Mouse (Mus musculus) gastrocnemius, postnatal 4 days (tissue): Measurements from ENCODE around the gene Psmc2. TPM values are rescaled to one million over a fixed set of nuclear protein-coding genes. Genes with fewer than 3 reads are reported as not detected.

ENCODE experiments used
- DNase-seq, 2 experiments: peaks; one replicate each; pipeline ENCODE4 v3.0.0; 2021 to 2022; ENCODE audit warnings: low spot score in 2 of 2, mixed read lengths in 2 of 2
- total RNA-seq, 2 experiments: library from RNA; stranded (reverse); gene quantifications; 2 replicates each; pipeline ENCODE4 v1.2.3; 2021

The Psmc2 gene
- total RNA-seq, 2 experiments from 2014 or later = 117 to 134 TPM

DNA sequence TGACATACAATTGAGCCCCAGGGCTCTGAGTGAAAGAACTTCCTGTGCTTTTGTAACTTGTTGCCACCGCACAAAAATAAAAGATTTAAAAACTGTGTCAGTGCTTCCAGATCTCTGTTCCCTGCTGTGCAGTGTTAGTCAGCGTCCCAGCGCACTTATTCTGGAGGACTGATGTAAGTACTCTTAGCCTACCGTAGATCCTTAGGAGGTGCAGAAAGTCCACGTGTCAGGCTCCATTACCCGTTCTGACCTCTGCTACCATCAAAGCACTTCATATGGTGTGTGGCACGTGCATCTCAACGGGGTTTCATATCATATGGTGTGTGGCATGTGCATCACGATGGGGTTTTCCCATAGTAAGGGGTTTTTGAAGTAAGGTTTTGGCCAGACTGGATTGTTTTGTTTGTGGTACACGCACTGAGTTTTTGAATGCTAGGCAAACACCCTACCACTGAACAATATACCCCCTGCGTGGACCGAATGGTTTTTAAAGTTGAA is 18.7 kb downstream of the Psmc2 start:
- no peak for DNase-seq

DNA sequence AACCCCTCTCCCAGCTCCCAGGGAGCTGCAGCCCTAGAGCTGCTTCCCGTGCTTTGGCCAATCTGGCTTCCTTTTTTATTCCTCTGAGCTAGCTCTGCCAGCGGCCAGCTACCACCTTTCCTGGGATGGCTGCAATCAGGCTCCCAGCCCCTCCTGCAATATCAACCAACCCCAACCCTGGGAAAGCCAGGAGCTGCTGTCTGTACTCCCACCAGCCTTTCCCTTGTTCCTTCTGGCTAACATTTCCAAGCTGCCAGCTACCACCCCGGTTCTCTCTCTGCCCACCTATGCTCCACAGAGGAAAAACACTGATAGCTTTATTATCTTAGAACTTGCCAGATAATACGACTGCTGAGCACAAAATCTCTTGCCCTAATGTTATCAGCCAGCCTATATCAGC is 19.8 kb downstream of the Psmc2 start:
- DNase-seq = no peak

DNA sequence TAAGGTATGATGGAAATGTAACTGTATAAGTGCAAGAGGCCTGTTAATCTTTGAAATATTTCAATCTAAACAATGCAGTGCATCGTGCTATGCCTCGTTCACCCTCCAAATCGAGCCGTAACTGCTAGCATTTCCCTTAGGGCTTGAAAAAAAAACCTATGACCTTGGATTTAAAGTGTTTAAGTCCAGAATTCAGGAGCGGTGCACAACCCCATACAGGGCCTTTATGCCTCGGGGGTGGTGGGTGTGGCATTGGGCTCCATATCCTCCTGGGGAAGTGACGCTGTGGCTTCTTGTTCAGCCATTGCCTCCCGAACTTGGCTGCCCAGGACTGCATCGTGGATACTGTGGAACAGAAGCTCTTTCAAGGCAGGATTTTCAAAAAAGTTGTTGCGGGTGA is 25.8 kb downstream of the Psmc2 start:
- no peak for DNase-seq

DNA sequence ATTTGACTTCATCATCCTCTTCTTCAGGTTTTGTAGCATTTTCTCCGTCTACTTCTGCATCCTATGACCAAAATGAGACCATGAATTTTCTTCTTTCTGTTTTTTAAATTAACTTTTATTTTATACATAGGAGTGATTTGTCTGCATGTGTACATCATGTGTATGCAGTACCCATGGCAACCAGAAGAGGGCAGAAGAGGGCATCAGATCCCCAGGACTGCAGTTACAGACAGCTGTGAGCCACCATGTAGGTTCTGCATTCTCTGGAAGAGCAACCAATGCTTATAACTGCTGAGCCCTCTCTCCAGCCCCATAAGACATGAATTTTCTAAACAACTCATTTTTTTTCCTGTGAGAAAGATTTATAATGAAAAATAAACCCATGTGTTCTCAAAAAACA is 28.9 kb downstream of the Psmc2 start:
- DNase-seq = peak in 1 of 2 experiments; percentile 25

DNA sequence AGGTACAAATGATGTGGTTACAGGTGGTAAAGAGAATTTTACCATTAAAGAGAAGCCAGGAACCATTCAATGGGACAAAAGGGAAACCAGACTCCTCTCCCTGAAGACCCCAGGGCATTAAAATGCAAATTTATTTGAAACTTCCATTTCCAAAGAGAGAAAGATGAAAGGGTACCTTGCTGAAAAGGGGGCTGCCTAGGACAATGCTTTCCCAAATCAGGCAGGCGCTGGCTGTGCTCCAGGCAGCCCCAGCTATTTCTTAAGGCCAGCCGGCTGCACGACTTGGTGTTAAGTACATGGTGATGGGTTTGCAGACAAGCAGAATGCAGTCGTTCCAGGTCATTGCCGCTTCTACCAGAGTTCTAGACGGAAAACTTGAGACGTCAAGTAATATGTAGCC is 41.3 kb downstream of the Psmc2 start:
- DNase-seq = no peak

DNA sequence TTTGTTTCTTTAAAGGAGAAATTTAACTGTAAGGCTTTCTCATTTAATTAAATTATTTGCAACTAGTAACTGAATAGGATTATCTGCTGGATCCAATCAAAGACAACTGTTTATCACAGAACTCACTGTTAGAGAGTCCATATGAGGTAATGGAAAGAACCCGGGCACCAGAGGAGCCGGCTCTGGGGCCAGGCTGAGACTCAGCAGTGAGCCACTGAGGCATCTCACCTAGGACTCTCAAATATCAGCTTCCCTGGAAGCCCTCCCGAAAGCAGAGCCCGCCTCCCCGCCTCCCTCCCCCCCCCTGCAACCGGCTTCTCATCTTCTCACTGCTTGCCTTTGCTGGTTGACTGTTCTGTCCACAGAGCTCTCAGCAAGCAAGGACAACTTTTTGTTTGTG is 42.6 kb downstream of the Psmc2 start:
- DNase-seq = no peak

DNA sequence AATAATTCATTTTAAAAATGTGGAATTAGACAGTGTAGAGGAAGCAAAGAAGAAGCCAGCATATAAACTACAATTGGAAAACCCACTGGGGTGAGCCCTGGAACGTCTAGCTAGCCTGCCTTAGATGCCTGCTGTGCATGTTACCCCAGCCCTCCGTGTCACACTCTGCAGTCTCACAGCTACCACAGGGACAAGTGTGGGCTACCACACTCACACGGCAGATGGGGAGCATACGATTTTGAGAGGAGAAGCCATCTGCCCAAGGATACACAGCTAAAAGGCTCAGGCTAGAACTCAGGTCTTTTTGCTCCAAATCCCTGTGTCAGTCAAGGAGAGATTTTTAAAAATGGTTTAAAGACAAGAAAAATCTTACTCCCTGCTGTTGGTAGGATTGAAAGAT is 43.8 kb downstream of the Psmc2 start:
- no peak for DNase-seq

DNA sequence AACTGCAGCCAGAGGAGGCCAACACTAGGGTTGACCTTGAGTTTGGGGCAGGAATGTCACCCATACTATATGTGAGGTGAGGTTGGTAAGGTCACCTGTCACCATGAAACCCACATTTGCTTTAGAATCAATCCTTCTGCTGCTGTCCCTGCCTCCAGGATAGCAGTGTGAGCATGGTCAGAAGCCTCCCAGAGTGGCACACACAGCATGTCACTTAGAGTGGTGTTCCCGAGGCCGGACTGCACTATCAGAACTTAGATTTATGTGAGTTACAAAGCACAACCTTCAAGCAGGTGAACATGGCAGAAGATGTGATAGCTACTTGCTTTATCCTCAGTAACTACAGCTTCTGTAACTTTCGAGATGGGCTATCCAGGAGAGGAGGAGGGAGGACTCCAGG is 46.7 kb downstream of the Psmc2 start:
- DNase-seq = no peak

DNA sequence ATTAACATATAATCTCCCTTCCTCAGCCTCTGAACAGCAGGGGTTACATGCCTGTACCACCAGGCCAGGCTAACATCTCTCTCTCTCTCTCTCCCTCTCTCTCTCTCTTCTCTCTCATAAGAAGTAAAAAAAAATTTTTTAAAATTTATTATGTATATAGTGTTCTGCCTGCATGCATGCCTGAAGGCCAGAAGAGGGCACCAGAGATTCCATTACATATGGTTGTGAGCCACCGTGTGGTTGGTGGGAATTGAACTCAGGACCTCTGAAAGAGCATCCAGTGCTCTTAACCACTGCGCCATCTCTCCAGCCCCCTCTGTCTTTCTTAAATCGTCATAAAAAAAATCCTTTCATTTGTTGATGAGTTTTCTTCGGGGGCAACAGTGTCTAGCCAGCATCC is 59.6 kb downstream of the Psmc2 start:
- DNase-seq = no peak

DNA sequence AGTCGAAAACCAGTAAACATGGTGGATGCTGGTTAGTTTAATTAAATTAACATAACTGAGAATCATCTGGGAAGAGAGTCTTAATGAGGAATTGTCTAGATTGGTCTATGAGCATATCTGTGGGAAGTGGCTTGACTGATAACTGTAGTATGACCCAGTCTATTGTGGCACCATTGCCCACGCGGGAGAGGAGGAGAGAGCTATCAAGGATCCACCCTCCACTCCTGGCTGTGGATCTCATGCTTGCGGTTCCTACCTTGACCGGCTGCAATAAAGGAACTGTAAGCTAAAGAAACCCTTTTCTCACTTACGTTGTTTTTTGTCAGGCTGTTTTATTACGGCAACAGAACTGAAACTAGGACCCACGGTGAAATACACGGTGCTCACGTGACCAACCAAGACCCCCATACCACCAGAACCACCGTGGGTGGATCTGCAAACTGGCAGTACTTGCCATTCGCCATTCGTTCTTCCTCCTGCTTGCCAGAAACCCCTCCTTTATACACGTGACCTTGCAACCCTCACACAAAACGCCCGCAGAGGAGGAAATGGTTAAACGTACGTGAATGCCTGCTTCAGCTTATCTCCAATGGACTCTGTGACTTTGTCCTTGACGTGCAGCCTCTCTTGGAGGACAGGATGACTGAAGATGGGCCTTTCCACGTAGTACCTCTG is 61.7 kb downstream of the Psmc2 start:
- DNase-seq = no peak

DNA sequence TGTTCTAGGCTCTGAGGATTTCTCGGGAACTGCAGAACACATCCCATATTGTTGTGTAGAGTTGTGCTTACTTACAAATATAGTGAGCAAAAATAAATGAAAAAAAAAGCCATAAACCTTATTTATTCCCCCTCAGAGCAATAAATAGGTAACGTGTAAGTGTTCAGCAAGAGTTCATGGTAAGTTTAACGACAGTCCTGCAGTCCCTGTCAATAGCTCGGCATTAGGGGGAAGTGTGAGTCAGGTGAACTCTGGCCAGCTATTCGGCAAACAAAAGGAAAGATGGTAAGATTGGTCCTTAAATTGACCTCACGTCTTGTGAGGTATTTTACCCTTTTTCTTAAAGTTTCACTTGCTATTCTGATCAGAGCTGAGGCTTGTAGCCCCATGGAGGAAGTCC is 62.4 kb downstream of the Psmc2 start:
- DNase-seq = no peak

DNA sequence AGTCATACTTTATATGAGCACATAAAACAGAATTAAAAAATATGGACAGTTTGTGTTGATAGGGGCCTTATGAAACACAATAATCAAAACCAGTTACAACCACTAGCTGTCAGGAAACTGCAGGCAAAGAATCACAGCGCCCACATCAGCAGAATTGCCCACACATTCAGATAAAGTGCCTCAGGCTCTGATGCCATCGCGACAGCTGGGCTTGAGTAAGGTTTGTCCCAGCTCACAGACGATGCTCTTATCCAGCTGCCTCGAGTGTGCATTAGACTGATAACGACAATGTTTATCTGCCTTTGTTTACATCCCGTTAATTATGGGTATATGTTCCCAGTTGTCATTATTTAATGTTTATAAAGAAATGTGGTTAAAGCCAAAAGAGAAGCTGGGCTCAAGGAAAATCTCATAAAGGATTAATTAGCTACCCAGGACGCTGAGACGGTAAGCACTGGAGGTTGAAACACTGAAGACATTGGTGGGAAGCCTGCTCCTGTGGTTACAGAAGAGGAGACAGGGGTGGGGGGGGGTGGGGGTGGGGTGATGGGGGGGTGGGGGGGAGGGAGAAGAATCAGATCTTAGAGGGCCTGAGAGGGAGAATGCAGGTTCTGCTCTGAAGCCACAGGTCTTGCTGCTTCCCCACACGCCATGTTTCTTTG is 66.7 kb downstream of the Psmc2 start:
- DNase-seq = no peak

Other genes with a start within 250 kb of the Psmc2 start
- 10 to 100 TPM; 59.6 to 70.9 TPM for gene Lrrc17, start 241.7 kb upstream of the Psmc2 start, total RNA-seq
- under 1 TPM; 0.29 to 0.34 TPM for gene Fbxl13, start 139.6 kb upstream of the Psmc2 start, total RNA-seq
- 10 to 100 TPM; 12.6 to 12.8 TPM for gene Armc10, start 139.5 kb upstream of the Psmc2 start, total RNA-seq
- 1 to 10 TPM; 4.5 to 4.6 TPM for gene Napepld, start 83.9 kb upstream of the Psmc2 start, total RNA-seq
- gene Pmpcb, start 48.1 kb upstream of the Psmc2 start, total RNA-seq = 100 to 1,000 TPM; 128 TPM
- gene Dnajc2, start within 50 bp of the Psmc2 start, total RNA-seq = 10 to 100 TPM; 23.5 to 24.3 TPM
- not detected for gene Slc26a5, start 80.3 kb downstream of the Psmc2 start, total RNA-seq